ENCODE assay signal across 11 mouse cellular contexts in the genomic region with DNA sequence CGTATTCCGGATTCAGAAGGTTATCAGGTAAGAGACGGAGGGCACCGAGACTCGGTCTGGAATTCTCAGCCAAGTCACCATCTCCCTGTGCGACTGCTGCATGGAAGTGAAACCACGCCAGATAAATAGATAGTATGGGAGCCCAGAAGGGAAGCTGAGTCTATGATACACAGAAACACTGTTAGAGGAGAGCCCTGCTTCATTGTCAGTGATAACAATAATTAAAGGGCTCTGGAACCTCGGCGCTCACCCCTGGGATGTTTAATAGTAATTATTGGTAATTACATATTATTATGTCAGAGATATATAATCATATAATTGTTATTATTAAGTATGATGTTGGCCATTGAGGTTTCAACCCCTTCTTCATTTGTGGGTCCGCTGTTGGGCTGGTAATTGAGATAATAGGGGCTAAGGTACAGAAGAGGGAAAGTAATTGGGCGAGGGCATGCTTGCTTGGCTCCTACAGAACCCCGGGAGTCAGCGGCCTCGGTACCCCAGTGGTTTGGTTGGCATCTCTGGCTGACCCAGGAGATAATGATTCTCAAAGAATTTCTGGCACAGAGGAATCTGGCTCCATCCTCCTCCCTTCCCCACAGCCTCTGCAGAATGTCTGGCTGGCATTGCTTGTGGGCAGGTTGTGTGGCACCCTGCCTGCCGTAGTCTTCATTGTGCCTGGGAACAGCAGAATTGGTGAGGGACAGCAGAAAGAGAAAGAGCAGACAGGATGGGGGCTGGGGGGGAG.
DNase-seq lines count a peak whose midpoint lies in the region; ATAC-seq and TF ChIP-seq lines count a peak whose summit lies in the region.
"Had no signal": no experiment of that assay in that cellular context is flagged by ENCODE, and none has a peak within 500 bp of the region (broad histone marks: within the 10 kb centered on the region; RNA-seq: fewer than 3 reads in every experiment).

No protein-coding gene starts in this region.

- DNase-seq in left cerebral cortex, postnatal 4 days, result peak; percentile 32
- DNase-seq in left cerebral cortex, adult 2 months (ENCODE audit: extremely low spot score in 1 of 2, low spot score in 2 of 2), result no peak
- DNase-seq in cerebellum, adult 11-12 months, result peak; percentile 71
- peak; percentile 75 to 78 for DNase-seq in cerebellum, postnatal 10 days
- no peak for DNase-seq in forebrain, postnatal 0 days
- DNase-seq in urinary bladder, postnatal 4 days (ENCODE audit: low spot score in 2 of 2), result no peak
- DNase-seq in T-cell, adult 2 months (ENCODE audit: low spot score), result no peak
- DNase-seq: adrenal gland, postnatal 10 days had no signal

- H3K4me3 ChIP-seq in left cerebral cortex, adult 2 months, result no peak overlapping the region
- H3K4me3 ChIP-seq in forebrain, postnatal 0 days (ENCODE audit: low read depth, low read length), result no peak overlapping the region
- H3K4me3 ChIP-seq: intestine, embryonic 15.5 days; midbrain, embryonic 13.5 days had no signal

- TF ChIP-seq CTCF in left cerebral cortex, adult 2 months (IDR thresholded peaks at IDR 0.05), result no peak
- TF ChIP-seq CTCF in forebrain, postnatal 0 days (IDR thresholded peaks at IDR 0.05; ENCODE audit: low read depth), result no peak

- H3K27ac ChIP-seq in left cerebral cortex, adult 2 months, result no peak overlapping the region
- H3K27ac ChIP-seq in forebrain, postnatal 0 days (ENCODE audit: low read depth, low read length), result no peak overlapping the region
- H3K27ac ChIP-seq: intestine, embryonic 15.5 days; midbrain, embryonic 13.5 days had no signal

- H3K4me2 ChIP-seq in forebrain, postnatal 0 days (ENCODE audit: low read depth), result no peak overlapping the region
- H3K4me2 ChIP-seq: intestine, embryonic 15.5 days; midbrain, embryonic 13.5 days had no signal

- H3K9me3 ChIP-seq in forebrain, postnatal 0 days (ENCODE audit: low read length), result no peaks in the 10 kb centered on the region
- H3K9me3 ChIP-seq: intestine, embryonic 15.5 days; midbrain, embryonic 13.5 days had no signal

- WGBS in forebrain, postnatal 0 days, result 68% methylated on average over 15 of the region's 15 CpGs

- ATAC-seq in forebrain, postnatal 0 days, result peak; percentile 44; the same call in 1 of the 2 replicates

- H3K9ac ChIP-seq in forebrain, postnatal 0 days, result no peak overlapping the region
- H3K9ac ChIP-seq: intestine, embryonic 15.5 days; midbrain, embryonic 13.5 days had no signal

- no peaks in the 10 kb centered on the region for H3K27me3 ChIP-seq in forebrain, postnatal 0 days (ENCODE audit: insufficient read depth, low read length)
- H3K27me3 ChIP-seq: CH12.LX; intestine, embryonic 15.5 days had no signal

- peaks cover 4% of the 10 kb centered on the region; the same call in 1 of the 2 replicates for H3K4me1 ChIP-seq in forebrain, postnatal 0 days (ENCODE audit: insufficient read depth)

- intact Hi-C loops in left cerebral cortex, postnatal 4 days (cut with DNase I), result no loop called here
- intact Hi-C loops in left cerebral cortex, adult 2 months (cut with DNase I), result no loop called here

- H3K36me3 ChIP-seq in forebrain, postnatal 0 days (ENCODE audit: insufficient read depth), result no peaks in the 10 kb centered on the region
- H3K36me3 ChIP-seq: intestine, embryonic 15.5 days; midbrain, embryonic 13.5 days had no signal

Comparison
In these comparisons a context has a peak if more than half of its experiments do, and no peak if none do; other contexts are left out.
1. DNase-seq: peak in left cerebral cortex, postnatal 4 days (single experiment), cerebellum, adult 11-12 months (single experiment) and cerebellum, postnatal 10 days (2 of 2); none in left cerebral cortex, adult 2 months (0 of 2), forebrain, postnatal 0 days (single experiment), urinary bladder, postnatal 4 days (0 of 2) and T-cell, adult 2 months (single experiment).